Mouse (Mus musculus): ENCODE results near the gene Klc3.

DNA sequence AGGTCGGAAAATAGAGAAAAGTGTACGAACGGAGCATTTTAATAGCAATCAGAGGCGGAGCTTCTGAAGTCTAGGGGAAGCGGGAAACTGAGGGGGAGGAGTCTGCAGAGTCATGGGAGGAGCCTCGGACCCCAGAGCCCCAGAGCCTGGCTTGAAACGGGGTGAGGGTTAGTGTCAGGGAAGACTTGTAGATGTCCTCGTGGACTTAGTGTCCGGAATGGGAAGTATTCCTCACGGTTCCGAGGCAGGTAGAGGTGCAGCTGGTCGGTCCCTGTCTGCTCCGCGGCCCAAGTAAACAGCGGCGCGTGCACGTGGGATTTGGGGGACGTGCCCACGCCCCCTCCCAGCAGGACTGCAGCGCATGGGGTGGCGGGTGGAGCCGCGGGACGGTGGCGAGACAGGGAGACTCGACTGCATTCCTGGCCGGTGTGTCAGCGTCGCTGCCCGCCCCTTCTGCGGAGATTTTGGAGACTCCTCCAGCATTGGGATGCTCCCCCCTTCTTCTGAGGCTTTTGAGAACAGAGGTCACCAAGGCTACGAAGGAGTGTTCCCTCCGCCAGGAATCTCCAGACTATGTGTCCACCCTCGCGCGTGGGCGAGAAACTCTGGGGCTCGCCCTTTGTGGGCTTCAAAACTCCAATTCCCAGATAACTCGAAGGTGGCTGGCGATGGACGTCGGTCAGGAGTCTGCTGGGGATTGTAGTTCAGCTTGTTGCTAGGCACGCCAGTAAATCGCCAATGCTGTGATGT, 43.8 kb downstream of the Klc3 start:
- no peak for TF ChIP-seq POU5F1 (IDR thresholded peaks at IDR 0.05; ENCODE audit: borderline replicate concordance, low read length)
- TF ChIP-seq CTCF (conservative IDR thresholded peaks at IDR 0.05; ENCODE audit: low read length), result no peak
- TF ChIP-seq NANOG (IDR thresholded peaks at IDR 0.05; ENCODE audit: borderline replicate concordance, low read length), result no peak
